Comparison of ENCODE assay signal across 25 mouse cellular contexts in the genomic region with DNA sequence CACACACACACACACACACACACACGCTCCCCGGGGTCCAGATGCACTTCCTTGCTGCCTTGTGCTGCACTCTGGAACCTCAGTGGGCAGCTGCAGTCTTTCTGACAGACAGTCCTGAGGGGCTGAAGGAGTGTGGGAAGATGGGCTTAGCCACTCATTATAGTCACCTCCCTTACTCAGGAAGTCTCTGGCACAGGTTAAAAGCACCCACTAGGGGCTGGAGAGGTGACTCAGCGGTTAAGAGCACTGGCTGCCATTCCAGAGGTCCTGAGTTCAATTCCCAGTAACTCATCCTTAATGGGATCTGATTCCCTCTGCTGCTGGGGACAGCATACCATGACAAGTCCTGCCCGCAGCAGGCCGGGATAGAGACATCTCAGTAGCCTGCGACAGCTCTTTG. TPM values are rescaled to one million over a fixed set of nuclear protein-coding genes. Genes with fewer than 3 reads are reported as not detected.
A peak's percentile ranks its signal among the peaks of the same experiment; 100 is the strongest.
DNase-seq lines count a peak whose midpoint lies in the region; TF ChIP-seq lines count a peak whose summit lies in the region.
"Had no signal": no experiment of that assay in that cellular context is flagged by ENCODE, and none has a peak within 500 bp of the region (broad histone marks: within the 10 kb centered on the region; RNA-seq: fewer than 3 reads in every experiment).

No protein-coding gene starts in this region.

- H3K36me3 ChIP-seq in E14TG2a.4 (ENCODE audit: insufficient read depth, low read length) (peaks cover 39% of the 10 kb centered on the region), ES-E14 (ENCODE audit: control insufficient read depth, insufficient read depth, low read length, poor library complexity, severe bottlenecking) (peaks cover 20% of the 10 kb centered on the region)
- H3K36me3 ChIP-seq: embryonic facial prominence, embryonic 12.5 days; embryonic facial prominence, embryonic 15.5 days; heart, embryonic 10.5 days; heart, embryonic 13.5 days; hindbrain, embryonic 12.5 days; hindbrain, embryonic 15.5 days had no signal

- TF ChIP-seq CTCF in E14TG2a.4 (conservative IDR thresholded peaks at IDR 0.05; ENCODE audit: low read length) = no peak

- intact Hi-C loops in gastrocnemius, postnatal 36 days (cut with DNase I) = no loop called here

- peak overlapping the region; percentile 65; the same call in 1 of the 2 replicates for H3K9ac ChIP-seq in ES-E14 (ENCODE audit: insufficient read depth, low read depth, low read length, poor library complexity, severe bottlenecking)
- H3K9ac ChIP-seq: embryonic facial prominence, embryonic 12.5 days; embryonic facial prominence, embryonic 15.5 days; forebrain, postnatal 0 days; heart, embryonic 13.5 days; hindbrain, embryonic 12.5 days; hindbrain, embryonic 15.5 days had no signal

- in situ Hi-C loops in ES-E14 (cut with MboI; ENCODE audit: low sequenced_read_pairs in 2 of 2, unreplicated experiment in 2 of 2) = no loop called here

- H3K27me3 ChIP-seq in E14TG2a.4 (ENCODE audit: insufficient read depth, low read length) = no peaks in the 10 kb centered on the region
- H3K27me3 ChIP-seq: embryonic facial prominence, embryonic 12.5 days; embryonic facial prominence, embryonic 15.5 days; heart, embryonic 13.5 days; hindbrain, embryonic 12.5 days; hindbrain, embryonic 15.5 days; Patski had no signal

- H3K9me3 ChIP-seq in E14TG2a.4 (ENCODE audit: low read length) (no peaks in the 10 kb centered on the region), ES-E14 (ENCODE audit: control insufficient read depth, insufficient read depth, low read depth, low read length) (no peaks in the 10 kb centered on the region)
- H3K9me3 ChIP-seq: embryonic facial prominence, embryonic 12.5 days; embryonic facial prominence, embryonic 15.5 days; G1E; heart, embryonic 10.5 days; heart, embryonic 13.5 days; hindbrain, embryonic 12.5 days; hindbrain, embryonic 15.5 days had no signal

- H3K27ac ChIP-seq in ES-E14 (ENCODE audit: insufficient read depth, low read depth, low read length, poor library complexity, severe bottlenecking) = peak overlapping the region; percentile 97; the same call in 1 of the 2 replicates
- H3K27ac ChIP-seq: embryonic facial prominence, embryonic 12.5 days; embryonic facial prominence, embryonic 15.5 days; gastrocnemius, adult 2 months; heart, adult 2 months; heart, embryonic 10.5 days; heart, embryonic 13.5 days; hindbrain, embryonic 12.5 days; hindbrain, embryonic 15.5 days had no signal

- H3K4me3 ChIP-seq in E14TG2a.4 (replicated peaks; ENCODE audit: low read length) = peak overlapping the region; percentile 63
- H3K4me3 ChIP-seq in ES-E14 (ENCODE audit: insufficient read depth in 1 of 2, low read depth in 1 of 2, low read length in 2 of 2, poor library complexity in 1 of 2, severe bottlenecking in 1 of 2) = no peak overlapping the region
- H3K4me3 ChIP-seq: embryonic facial prominence, embryonic 12.5 days; embryonic facial prominence, embryonic 15.5 days; gastrocnemius, adult 2 months; heart, adult 2 months; heart, embryonic 10.5 days; heart, embryonic 13.5 days; hindbrain, embryonic 12.5 days; hindbrain, embryonic 15.5 days had no signal

- peaks cover 44% of the 10 kb centered on the region for H3K4me1 ChIP-seq in E14TG2a.4 (replicated peaks; ENCODE audit: low read depth, low read length)
- H3K4me1 ChIP-seq in ES-E14 (ENCODE audit: control insufficient read depth in 2 of 2, insufficient read depth in 2 of 2, low read length in 2 of 2, poor library complexity in 1 of 2) = peaks cover 2 to 18% of the 10 kb centered on the region in 2 experiments; a peak in 1 of 4 replicates
- H3K4me1 ChIP-seq: embryonic facial prominence, embryonic 12.5 days; embryonic facial prominence, embryonic 15.5 days; heart, embryonic 10.5 days; hindbrain, embryonic 12.5 days; hindbrain, embryonic 15.5 days had no signal

- DNase-seq in heart, adult 11 months = peak; percentile 23
- DNase-seq in heart, postnatal 4 days = no peak
- DNase-seq in ES-E14 (ENCODE audit: low read depth, low spot score) = no peak
- no peak for DNase-seq in layer of hippocampus, postnatal 36 days
- DNase-seq in gastrocnemius, postnatal 36 days = no peak
- DNase-seq: adrenal gland, adult 8-10 months; adrenal gland, postnatal 25 days; cerebellum, adult 18-20 months; cerebellum, adult 9-10 months; cerebellum, postnatal 14 days; forebrain, postnatal 0 days; gastrocnemius, adult 2 months; gastrocnemius, postnatal 14 days; heart, adult 2 months; heart, postnatal 14 days had no signal

TF ChIP-seq in ES-E14, 5 proteins besides CTCF, POLR2A, EP300 and RAD21:
- TF ChIP-seq MAFK (IDR thresholded peaks at IDR 0.05; ENCODE audit: insufficient read depth, low read depth, low read length) = peak; percentile 91
- no peak for TF ChIP-seq ZC3H11A (IDR thresholded peaks at IDR 0.05; ENCODE audit: borderline replicate concordance, low read depth, low read length)

RNA-seq across cellular contexts. Expression of a gene that starts 15.9 kb away (rescaled TPM):
- total RNA-seq in heart, postnatal 4 days (2021) = not detected
- 1.8 and 2.0 TPM in 2 replicates for total RNA-seq in ES-E14 (2012; rRNA removed)
- not detected for total RNA-seq in layer of hippocampus, postnatal 36 days (2021)
- total RNA-seq in gastrocnemius, postnatal 36 days (2021) = not detected
- total RNA-seq: adrenal gland, adult 8-10 months; adrenal gland, postnatal 25 days; forebrain, postnatal 0 days; gastrocnemius, adult 2 months; gastrocnemius, postnatal 14 days; heart, adult 2 months; heart, postnatal 14 days; hematopoietic stem cell, adult 5-6 weeks had no signal

RNA-seq across cellular contexts. Expression of a gene that starts 24.5 kb away (rescaled TPM):
- total RNA-seq in heart, postnatal 4 days (2021) = 10 to 100 TPM; 35.0 to 37.4 TPM
- total RNA-seq in ES-E14 (2012; rRNA removed) = 182 and 198 TPM in 2 replicates
- 10 to 100 TPM; 46.1 to 47.3 TPM for total RNA-seq in layer of hippocampus, postnatal 36 days (2021)
- 10 to 100 TPM; 28.8 to 34.5 TPM for total RNA-seq in gastrocnemius, postnatal 36 days (2021)

RNA-seq across cellular contexts. Expression of a gene that starts 53.6 kb away (rescaled TPM):
- total RNA-seq in heart, postnatal 4 days (2021) = under 1 TPM; 0.12 to 0.23 TPM
- 0.16 and 0.22 TPM in 2 replicates for total RNA-seq in ES-E14 (2012; rRNA removed)
- under 1 TPM; 0.13 to 0.25 TPM for total RNA-seq in layer of hippocampus, postnatal 36 days (2021)
- total RNA-seq in gastrocnemius, postnatal 36 days (2021) = under 1 TPM in 1 of 2 experiments, not detected in 1; 0.28 TPM
- total RNA-seq: adrenal gland, postnatal 25 days; gastrocnemius, postnatal 14 days; heart, adult 2 months; heart, postnatal 14 days; hematopoietic stem cell, adult 5-6 weeks had no signal
